Mouse (Mus musculus): ENCODE data around the gene Prph.
"Not testable (repeated sequence)": the region's sequence is repeated elsewhere in the genome, so short reads cannot be mapped to it uniquely, and the experiment has no call there.

The Prph gene

GRCm38 (mm10) chr15:99033498-99034270 is 21.3 kb upstream of the Prph start:
- DNase-seq (ENCODE audit: low spot score) = no peak

- DNase-seq (ENCODE audit: low spot score) = no peak
Measured at GRCm38 (mm10) chr15:99035431-99035830, 19.5 kb upstream of the Prph start.

- DNase-seq (ENCODE audit: low spot score) = peak; percentile 65
Measured at GRCm38 (mm10) chr15:99036249-99036905, 18.6 kb upstream of the Prph start.

GRCm38 (mm10) chr15:99038025-99038424 is 16.9 kb upstream of the Prph start:
- no peak for DNase-seq (ENCODE audit: low spot score)

- no peak for DNase-seq (ENCODE audit: low spot score)
Measured at GRCm38 (mm10) chr15:99038797-99039196, 16.2 kb upstream of the Prph start.

- DNase-seq (ENCODE audit: low spot score) = no peak
Measured at GRCm38 (mm10) chr15:99039306-99039705, 15.7 kb upstream of the Prph start.

DNA sequence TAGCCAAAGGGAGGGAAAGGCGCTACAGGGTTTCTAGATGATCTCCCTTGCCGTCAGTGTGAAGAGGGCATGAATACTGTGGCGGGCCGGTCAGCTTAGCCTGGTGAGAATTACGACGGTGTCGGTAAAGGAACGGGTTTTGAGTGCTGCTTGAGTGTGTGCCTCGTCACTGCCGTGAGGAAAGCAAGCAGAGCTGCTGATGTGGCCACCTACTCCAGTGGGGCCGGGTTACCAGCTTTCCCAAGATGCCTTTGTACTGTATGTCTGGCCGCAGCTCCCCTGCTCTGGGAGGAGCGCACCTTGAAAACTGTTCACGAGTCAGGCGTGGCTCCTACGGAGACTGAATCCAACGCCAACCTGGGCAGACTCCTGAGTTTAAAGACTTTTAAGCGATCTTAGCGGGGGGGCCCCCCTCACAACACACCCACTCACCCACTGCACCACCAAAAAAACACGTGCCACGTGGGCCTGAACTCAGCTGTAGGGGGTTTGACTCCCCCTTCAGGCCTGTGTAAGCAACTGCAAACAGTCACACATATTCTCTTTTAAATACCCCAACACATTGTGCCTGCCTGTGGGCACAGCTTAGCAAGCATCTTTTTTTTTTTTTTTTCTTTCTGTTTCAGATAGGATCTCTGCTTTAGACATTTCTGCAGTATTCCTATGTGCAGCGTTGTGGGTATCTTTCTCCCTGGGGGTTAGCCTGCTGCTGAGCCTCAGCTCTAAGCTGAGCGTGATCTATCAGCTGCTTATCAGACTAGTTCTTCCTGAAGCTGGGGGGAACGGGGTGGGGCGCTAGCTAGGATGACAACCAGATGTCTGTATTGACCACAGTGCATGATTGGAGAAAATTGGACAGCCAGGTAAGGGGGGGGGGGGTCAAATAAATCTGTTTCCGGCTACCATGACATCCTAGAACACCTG is 14.7 kb upstream of the Prph start:
- no peak for DNase-seq (ENCODE audit: low spot score)

GRCm38 (mm10) chr15:99040920-99041856 is 13.8 kb upstream of the Prph start:
- no peak for DNase-seq (ENCODE audit: low spot score)

GRCm38 (mm10) chr15:99042334-99042733 is 12.6 kb upstream of the Prph start:
- DNase-seq (ENCODE audit: low spot score) = no peak

DNA sequence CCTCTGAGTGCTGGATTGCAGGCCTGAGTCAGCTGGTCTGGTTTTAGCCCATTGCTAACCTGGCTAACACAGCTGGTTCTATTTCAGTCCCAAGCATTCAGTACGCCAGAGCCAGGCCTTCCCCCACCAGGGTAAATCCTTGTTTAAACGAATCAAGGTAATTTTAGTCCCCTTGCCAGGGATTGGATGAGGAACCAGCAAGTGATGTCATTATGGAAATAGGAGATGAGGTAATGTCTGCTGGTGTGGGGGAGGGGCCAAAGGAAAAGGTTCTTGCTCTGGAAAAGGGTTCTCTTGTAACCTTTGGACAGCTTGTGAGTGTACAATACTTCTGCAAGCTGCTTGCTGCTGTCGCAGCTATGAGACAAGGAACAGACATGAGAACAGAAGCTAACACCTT is 10.1 kb upstream of the Prph start:
- DNase-seq (ENCODE audit: low spot score) = no peak

GRCm38 (mm10) chr15:99045734-99046133 is 9.2 kb upstream of the Prph start:
- not testable (repeated sequence) for DNase-seq (ENCODE audit: low spot score)

DNA sequence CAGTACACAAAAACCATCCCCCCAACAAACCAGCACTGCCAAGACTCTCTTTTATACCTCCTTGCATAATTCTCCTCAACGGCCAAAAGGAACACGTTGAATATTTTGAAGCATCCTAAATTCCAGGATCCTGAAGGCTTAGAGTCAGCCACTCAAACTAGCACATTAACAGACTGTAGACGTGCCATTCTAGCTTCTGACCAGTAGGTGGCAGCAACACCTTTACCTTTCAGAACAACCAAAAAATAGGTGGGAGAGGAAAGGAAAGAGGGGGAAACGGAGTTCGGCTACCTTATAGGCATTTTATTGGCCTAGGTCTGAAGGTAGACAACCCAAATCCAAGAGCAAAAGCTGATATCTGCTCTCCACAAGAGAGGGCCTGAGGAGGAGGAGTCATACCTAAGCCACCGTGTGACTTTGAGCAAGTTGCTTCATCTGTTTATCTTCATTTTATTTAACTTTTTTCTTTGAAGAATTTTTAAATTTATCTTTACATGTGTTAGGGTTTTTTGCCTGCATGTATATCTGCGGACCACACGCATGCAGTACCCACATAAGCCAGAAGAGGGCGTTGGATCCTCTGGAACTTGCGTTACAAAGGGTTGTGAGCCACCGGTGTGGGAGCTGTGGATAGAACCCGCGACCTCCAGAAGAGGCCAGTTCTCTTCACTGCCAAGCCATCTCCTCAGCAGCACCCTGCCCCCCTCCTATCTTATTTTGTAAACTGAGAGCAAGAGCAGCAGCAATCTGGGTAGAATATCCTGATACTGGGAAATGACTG is 5.3 kb upstream of the Prph start:
- peak; percentile 58 for DNase-seq (ENCODE audit: low spot score)

GRCm38 (mm10) chr15:99053373-99053772 is 1.6 kb upstream of the Prph start:
- no peak for DNase-seq (ENCODE audit: low spot score)

- no peak for DNase-seq (ENCODE audit: low spot score)
Measured at GRCm38 (mm10) chr15:99055511-99055961, 562 bp downstream of the Prph start.

- DNase-seq (ENCODE audit: low spot score) = no peak
Measured at GRCm38 (mm10) chr15:99056332-99056731, 1.4 kb downstream of the Prph start.

DNA sequence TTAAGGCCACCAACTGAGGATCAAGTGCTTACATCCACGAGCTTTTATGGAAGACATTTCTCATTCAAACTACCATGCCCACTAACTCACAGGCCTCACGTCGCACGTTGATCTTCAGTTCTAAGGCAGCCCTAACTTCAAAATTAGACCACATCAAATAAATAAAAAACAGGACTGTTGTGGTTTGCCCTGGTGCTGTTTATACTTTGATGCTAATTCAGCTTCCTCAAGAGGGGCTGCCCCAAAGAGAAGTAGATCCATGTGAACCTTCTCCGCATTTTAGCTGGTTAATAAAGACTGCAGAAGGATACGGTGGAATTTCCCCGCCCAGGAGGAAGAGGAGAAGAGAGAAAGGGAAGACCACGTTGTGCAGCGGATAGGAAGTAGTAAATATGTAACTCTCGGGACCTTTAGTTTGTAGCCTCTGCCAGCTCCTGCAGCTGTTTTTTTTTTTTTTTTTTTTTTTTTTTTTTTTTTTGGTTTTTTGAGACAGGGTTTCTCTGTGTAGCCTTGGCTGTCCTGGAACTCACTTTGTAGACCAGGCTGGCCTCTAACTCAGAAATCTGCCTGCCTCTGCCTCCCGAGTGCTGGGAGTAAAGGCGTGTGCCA is 10.7 kb downstream of the Prph start:
- no peak for DNase-seq (ENCODE audit: low spot score)

- no peak for DNase-seq (ENCODE audit: low spot score)
Measured at GRCm38 (mm10) chr15:99071988-99072387, 17.0 kb downstream of the Prph start.

DNA sequence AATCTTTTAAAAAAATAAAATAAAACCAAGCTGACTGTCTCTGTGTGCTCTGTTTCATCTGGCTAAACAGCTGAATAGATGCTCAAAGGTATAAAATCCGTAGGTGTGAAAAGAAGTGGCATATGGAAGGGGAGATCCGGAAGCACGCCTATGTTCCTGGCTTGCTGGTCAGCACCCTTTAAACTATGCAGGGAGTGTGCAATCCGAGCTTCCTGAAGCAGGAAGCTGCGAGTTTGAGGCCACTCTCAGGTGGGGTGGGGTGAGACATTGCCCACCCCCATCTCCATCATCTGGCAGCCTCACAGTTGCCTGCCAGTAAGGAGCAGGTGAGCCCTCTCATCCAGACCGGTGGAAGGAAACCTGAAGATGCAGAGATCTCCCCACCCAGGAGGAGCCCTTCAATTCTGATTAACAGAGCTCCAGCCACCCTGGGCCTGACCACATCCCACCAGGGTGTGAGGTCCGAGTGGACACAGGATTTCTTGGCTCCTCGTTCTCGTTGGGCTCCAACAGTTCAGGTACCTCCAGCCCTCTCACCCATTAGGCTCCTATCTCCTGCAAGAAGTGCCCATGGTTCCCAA is 19.1 kb downstream of the Prph start, which contains the start of gene Troap:
Gene Troap, plus strand, starts transcription at position 557 of the 581 bp plus-strand sequence.
- no peak for DNase-seq (ENCODE audit: low spot score)

DNA sequence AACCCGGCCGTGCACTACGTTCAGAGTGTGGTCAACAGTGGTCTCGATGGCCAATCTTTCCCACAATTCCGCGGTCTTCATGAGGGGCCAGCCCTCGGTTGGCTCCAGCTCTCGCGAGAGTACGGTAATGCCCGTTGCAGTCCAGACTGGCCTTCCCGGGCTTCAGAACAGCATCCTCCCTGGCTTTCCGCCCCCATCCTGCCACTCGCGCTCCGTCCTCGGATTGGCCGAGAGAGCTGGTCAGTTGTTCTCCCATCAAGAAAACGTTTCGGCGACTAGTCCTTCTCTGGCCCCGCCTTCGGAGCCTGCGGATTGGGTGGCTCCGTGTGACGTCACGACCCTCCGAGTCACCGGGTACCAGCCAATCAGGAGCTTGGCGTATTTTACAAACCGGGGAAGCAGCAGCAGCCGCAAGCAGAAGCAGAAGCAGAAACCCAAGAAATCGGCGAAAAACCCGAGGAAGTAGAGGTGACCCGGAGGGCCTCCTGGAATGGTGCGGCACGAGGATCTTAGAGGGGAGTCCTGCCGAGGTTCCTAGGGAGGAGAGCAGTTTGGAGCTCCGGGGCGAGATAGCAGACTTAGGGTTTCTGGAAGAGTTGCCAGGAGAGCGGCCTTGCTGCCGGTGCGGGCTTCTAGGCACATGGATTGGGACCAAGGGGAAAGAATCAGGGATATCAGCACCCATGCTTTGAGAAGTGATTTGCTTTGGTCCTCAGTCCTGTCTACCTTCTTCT is 19.8 kb downstream of the Prph start:
- peak; percentile 98 for DNase-seq (ENCODE audit: low spot score)
